Mouse (Mus musculus) brain, embryonic 18.5 days (tissue): Measurements from ENCODE around the gene Gm36245.
"Not testable (repeated sequence)": the region's sequence is repeated elsewhere in the genome, so short reads cannot be mapped to it uniquely, and the experiment has no call there.

ENCODE experiments used
- DNase-seq: peaks from one replicate; pipeline ENCODE4 v3.0.0-alpha.2; 2012; ENCODE audit warnings: low read depth, low spot score

Gene Gm36245

DNA sequence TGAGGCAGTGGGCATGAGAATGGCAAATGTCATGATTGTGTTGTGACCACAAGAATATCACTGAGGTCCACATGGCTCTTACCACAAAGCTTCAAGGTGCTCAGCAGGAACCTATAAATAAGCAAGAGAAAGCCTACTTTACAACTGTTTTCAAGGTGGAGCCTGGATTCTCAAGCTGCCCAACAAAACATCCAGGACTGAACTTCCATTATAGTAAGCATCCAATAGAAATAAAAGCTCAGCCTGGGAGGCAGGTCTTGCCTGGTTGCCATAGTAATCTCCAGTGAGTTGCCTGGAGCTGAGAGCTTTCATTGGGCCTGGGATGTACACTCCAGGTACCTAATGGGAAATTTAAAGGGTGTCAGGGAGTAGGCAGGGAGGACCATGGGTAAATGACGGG, at the start of gene Gm36245:
Gene Gm36245, plus strand, starts transcription at position 301 of the 400 bp plus-strand sequence.
- no peak for DNase-seq

DNA sequence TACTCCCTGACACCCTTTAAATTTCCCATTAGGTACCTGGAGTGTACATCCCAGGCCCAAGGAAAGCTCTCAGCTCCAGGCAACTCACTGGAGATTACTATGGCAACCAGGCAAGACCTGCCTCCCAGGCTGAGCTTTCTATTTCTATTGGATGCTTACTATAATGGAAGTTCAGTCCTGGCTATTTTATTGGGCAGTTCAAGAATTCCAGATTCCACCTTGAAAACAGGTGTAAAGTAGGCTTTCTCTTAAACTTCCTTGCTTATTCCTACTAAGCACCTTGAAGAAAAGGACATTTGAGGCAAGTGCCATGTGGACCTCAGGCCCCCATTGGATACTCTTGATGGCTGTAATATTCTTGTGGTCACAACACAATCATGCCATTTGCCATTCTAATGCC, 37.3 kb upstream of the Gm36245 start, which contains the start of gene 1700025B11Rik:
Gene 1700025B11Rik, minus strand, starts transcription at position 101 of the 400 bp plus-strand sequence.
- no peak for DNase-seq

GRCm38 (mm10) chr15:77563219-77563618, 35.8 kb upstream of the Gm36245 start:
- no peak for DNase-seq

DNA sequence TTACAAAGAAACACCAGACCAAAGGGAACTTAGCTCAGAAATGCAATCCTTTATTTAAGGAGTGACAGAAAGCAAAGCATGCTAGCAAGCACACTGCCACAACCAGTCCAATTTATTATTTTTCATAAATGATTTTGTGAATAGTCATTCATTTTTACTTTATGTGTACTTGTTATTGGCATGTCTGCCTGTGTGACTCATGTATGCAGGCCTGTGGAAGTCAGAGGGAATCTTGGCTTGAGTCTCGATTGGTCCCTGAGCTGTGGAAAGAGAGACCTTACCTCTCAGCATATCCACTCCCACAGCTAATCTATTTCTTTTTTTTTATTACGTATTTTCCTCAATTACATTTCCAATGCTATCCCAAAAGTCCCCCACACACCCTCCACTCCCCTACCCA, 20.3 kb upstream of the Gm36245 start:
- no peak for DNase-seq

DNA sequence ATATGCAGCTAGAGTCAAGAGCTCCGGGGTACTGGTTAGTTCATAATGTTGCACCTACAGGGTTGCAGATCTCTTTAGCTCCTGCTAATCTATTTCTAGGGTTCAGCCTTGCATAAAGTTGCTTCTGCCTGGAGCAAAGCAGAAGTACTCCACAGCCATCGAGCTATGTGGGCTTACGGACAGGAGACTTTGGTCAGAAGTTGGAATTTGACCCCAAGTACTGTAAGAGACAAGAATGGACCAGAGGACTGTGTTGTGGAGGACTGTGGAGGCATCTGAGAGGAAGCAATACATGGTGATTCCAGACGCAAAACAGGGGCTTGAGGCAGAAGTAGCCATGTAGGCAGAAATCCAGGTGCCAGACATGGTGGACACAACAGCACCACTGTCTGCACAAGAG, 19.7 kb upstream of the Gm36245 start:
- DNase-seq, result no peak

DNA sequence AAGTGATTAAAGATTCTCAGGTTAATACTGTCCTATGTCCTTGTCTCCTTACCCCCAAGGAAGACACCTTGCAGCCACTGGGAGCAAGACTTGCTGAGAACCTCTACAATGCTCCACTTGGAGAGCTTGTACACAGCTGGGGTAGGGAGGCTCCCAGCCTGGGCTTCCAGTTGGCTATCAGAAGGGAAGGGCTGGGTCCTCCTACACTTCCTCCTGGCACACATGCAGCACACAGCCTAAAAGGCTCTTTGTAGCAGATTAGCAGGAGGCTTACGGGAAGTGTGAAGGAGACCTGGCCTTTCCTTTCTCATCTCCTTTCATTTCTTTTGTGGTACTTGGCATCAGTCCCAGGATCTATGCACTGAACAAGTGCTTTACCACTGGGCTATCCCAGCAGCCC, 17.4 kb upstream of the Gm36245 start:
- DNase-seq, result no peak

GRCm38 (mm10) chr15:77587026-77587425, 12.0 kb upstream of the Gm36245 start:
- no peak for DNase-seq

GRCm38 (mm10) chr15:77588981-77589380, 10.1 kb upstream of the Gm36245 start:
- DNase-seq, result no peak

- DNase-seq, result no peak
Measured at GRCm38 (mm10) chr15:77590881-77591280, 8.2 kb upstream of the Gm36245 start.

- no peak for DNase-seq
Measured at GRCm38 (mm10) chr15:77593557-77593956, 5.5 kb upstream of the Gm36245 start.

- DNase-seq, result no peak
Measured at GRCm38 (mm10) chr15:77595961-77596360, 3.1 kb upstream of the Gm36245 start, which contains the start of gene Apol10b. Apol10b (minus strand) TSS chr15:77596125.

- no peak for DNase-seq
Measured at GRCm38 (mm10) chr15:77598429-77598828, 629 bp upstream of the Gm36245 start.

- DNase-seq, result no peak
Measured at GRCm38 (mm10) chr15:77606069-77606468, 7.0 kb downstream of the Gm36245 start.

DNA sequence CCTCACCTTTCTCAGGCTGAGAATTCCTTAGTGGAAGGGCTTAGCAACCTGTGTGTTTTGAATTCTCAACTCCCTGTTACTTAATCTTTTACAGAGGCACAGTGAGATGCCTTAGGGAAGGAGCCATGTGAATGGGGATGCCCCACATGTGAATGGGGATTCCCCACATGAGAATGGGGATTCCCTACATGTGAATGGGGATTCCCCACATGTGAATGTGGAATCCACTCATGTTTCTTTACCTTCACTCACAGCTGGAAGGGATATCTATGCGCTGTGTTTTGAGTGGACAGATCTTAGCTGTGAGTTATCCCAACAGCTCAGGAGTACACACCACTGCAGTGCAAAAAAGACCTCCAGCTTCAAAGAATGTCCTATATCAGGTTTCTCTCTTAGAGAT, 25.7 kb downstream of the Gm36245 start:
- no peak for DNase-seq

DNA sequence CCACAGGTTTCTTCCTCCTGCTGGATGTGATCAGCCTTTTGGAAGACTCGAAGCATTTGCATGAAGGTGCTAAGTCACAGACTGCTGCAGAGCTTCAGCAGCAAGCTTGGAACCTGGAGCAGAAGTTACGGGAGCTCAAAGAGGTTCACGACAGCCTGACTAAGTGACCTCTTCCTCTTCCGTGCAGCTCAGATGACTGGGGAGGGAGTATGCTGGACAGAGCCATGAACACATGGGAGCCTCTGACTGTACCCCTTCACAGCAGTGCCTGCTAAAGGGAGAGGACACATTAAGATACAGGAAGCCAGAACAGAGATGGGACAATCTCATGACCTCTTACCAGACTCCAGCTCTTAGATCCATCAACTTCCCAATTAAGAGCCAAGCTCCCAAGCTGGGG, 27.4 kb downstream of the Gm36245 start:
- not testable (repeated sequence) for DNase-seq

- not testable (repeated sequence) for DNase-seq
Measured at GRCm38 (mm10) chr15:77628647-77629046, 29.6 kb downstream of the Gm36245 start.

DNA sequence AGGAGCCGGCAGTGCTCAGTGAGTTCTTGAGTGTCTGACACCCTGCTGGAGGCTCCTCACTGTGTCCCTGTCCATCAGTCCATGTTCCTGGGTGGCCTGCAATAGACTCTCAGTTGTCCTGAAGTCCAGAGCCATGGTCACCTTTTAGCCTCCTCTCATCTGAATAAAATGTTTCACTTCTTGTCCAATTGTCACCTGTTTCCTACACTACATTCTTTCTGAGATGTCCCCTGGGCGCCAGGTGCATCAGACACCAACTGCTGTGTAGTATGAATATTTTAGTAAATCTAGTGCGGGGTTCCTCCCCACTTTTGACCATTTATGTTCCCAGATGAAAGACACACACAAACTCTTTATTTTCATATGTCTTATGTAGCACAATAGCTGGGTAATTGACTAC, 30.8 kb downstream of the Gm36245 start:
- not testable (repeated sequence) for DNase-seq

GRCm38 (mm10) chr15:77643176-77643575, 44.1 kb downstream of the Gm36245 start, which contains the start of gene Apol11b:
Apol11b (minus strand) TSS chr15:77643286.
- DNase-seq, result not testable (repeated sequence)

DNA sequence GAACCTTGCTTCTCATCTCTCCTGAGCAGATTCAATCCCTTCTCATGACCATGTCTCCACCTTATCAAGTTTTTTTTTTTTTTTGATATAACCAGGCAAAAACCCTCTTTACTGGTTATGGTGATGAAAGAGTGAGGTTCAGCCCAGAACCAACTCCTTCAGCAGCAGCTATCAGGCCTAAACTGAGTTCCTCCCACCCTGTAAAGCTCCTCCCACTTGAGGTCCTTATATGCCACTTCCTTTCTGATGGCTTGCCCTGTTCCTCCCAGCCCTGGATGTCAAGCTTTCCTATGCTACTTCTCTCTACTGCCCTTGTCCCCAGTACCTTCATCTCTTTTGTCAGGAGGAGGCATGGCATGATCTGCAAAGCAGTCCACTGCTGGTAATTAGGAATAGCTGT, 52.1 kb downstream of the Gm36245 start:
- DNase-seq, result not testable (repeated sequence)
